Mouse (Mus musculus): Measurements from ENCODE around the gene Cntrob. TPM values are rescaled to one million over a fixed set of nuclear protein-coding genes. Genes with fewer than 3 reads are reported as not detected.
"Not testable (repeated sequence)": the region's sequence is repeated elsewhere in the genome, so short reads cannot be mapped to it uniquely, and the experiment has no call there.

The Cntrob gene
- polyA plus RNA-seq, 1 experiment: 8.4 TPM

DNA sequence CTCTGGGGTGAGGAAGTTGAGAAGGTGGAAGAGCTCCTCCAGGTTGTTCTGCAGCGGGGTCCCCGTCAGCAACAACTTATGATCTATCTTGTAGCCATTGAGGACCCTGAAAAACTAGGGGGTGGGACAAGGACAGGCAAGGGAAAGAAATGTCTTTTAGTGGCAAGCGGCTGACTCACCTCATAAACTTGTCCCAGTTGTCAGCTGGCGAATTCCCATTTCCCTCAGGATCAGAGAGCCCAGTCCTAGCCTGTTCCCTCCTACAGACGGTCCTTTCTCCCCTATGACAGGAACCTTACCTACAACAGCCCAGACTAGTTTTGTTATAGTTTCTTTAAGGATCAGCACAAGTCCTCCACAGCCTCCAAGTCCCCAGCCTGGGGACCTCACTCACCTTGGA lies 33.0 kb upstream of the Cntrob start:
- DNase-seq (ENCODE audit: low read depth, low spot score): no peak
- WGBS: 89% methylated on average over 5 of the region's 5 CpGs

DNA sequence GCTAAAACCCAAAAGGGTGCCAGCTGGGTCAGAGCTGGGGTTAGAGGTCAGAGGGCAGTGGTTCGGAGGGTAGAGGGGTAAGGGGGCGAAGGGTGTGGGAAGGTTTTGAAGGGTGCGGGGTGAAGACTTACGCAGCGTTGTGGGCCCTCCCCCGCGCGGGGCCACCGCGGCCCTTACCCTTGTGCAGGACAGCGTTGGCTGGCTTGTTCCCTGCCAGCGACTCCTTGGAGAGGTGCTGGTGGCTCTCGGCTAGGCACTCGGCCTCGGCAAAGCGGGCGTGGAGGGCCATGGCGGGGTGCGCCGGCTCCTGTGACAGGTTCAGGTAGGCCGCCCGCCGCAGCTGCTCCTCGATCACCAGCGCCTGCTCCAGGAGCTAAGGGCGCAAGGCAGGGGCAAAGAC lies 22.9 kb upstream of the Cntrob start:
- 92% methylated on average over 25 of the region's 26 CpGs for WGBS
- DNase-seq (ENCODE audit: low read depth, low spot score): no peak

DNA sequence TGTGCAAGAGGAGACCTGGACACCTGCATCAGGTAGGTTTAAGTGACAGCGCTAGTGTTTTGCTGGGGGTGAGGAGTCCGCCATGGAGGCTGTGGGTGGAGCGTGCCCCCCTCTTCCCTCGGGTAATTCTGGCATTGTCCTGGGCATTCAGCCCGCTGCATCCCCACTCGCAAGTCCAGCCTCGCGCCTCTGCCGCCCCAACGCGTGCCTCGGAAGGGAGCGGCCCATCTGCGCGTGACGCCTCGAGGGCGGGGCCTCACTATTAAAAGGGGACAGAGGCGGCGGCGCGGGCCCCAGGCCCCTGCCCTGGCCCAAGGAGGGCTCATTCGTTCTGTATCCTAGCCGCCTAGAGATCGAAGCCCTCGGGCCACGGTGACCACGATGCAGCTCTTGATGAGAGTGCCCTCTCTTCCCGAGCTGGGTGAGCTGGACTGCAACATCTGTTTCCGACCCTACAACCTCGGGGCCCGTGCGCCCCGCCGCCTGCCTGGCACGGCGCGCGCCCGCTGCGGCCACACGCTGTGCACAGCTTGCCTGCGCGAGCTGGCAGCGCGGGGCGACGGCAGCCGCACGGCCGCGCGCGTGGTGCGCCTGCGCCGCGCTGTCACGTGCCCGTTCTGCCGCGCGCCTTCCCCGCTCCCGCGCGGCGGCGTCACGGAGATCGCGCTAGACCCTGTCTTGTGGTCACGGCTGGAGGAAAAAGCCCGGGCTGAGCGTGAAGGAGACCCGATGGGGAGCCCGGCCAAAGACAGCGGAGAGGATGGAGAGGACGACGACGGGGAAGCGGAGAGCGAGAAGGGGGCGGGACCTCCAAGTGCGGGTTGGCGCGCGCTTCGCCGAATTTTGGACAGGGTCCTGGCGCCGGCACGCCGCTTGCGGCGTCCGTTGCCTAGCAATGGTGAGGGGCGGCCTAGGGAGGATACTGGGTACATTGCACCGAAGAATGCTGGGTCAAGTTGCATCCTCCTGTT lies 16.9 kb upstream of the Cntrob start, which contains the start of gene Rnf227:
TSS of gene Rnf227 (plus strand) at position 301 of the 971 bp plus-strand sequence.
- DNase-seq (ENCODE audit: low read depth, low spot score): no peak
- WGBS: 2% methylated on average over 99 of the region's 99 CpGs

GRCm38 (mm10) chr11:69334796-69335195 lies 11.2 kb upstream of the Cntrob start:
- DNase-seq (ENCODE audit: low read depth, low spot score): no peak
- 62% methylated on average over 4 of the region's 4 CpGs for WGBS

GRCm38 (mm10) chr11:69333922-69334321 lies 10.3 kb upstream of the Cntrob start:
- no peak for DNase-seq (ENCODE audit: low read depth, low spot score)
- WGBS: 59% methylated on average over 3 of the region's 3 CpGs

DNA sequence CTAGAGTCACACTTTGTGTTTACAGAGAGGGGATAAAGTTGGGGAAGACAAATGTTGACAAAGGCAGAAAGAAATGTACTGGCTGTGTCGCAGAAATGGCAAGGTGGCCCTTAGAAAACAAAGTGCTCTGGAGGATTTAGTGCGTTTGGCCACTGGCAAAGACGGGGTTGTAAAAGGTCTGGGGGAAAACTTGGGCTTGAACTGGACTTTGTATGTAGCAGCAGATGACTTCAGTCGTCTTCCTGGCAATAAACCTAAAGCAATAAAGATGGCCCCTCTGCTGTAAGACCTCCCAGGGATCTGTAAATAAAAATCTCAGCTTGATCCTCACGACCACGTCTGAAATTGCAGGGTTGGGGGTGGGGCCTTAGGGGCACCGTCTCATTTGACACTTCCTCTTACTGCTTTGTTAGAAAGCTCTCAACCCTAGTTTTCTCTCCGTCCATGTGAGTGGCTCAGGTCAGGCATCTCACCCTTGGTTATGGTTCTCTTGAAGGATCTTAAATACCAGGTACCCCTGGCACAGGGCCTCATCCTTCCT lies 9.2 kb upstream of the Cntrob start:
- 18% methylated on average over 8 of the region's 8 CpGs for WGBS

GRCm38 (mm10) chr11:69331929-69332405 lies 8.4 kb upstream of the Cntrob start:
- 1% methylated on average over 24 of the region's 24 CpGs for WGBS
- no peak for DNase-seq (ENCODE audit: low read depth, low spot score)

More for the DNA sequence above, 9.2 kb upstream of the Cntrob start:
- DNase-seq (ENCODE audit: low read depth, low spot score): no peak

- WGBS: 91% methylated on average over 6 of the region's 6 CpGs
- no peak for DNase-seq (ENCODE audit: low read depth, low spot score)
Observed at GRCm38 (mm10) chr11:69331152-69331551, 7.6 kb upstream of the Cntrob start.

DNA sequence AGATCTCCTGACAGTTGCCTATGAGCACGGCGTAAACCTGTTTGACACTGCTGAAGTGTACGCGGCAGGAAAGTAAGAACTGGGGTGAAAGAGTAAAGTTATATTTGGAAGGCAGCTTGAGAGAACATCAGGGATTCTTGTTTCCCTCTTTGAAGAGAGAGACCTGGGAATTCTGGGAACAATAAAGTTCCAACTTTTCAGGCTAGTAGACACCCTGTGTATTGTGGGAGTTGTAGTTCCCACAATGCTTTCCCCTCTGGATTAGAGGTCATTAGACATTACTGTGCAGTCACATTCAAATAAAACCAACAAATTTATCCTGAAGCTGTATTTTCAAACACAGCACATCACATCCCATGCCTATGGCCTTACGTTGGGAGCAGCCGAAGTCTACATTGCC lies 4.9 kb upstream of the Cntrob start:
- 86% methylated on average over 6 of the region's 6 CpGs for WGBS
- no peak for DNase-seq (ENCODE audit: low read depth, low spot score)

- 64% methylated on average over 6 of the region's 6 CpGs for WGBS
- DNase-seq (ENCODE audit: low read depth, low spot score): no peak
Observed at GRCm38 (mm10) chr11:69327648-69328047, 4.1 kb upstream of the Cntrob start.

DNA sequence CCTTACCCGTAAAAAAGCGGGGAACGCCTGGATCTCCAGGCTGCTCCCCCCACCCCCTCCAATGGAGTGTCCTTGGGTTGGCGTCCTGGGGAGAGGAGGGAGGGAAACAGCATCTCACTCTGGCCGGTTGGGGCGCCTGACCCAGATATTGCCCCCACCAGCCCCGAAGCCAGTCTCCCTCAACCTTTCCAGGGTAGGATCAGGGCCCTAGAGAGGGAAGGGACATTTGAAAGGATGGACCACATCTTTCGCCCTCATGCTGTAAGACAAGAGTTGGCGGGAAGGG lies 3.5 kb upstream of the Cntrob start:
- 40% methylated on average over 9 of the region's 9 CpGs for WGBS
- no peak for DNase-seq (ENCODE audit: low read depth, low spot score)

DNA sequence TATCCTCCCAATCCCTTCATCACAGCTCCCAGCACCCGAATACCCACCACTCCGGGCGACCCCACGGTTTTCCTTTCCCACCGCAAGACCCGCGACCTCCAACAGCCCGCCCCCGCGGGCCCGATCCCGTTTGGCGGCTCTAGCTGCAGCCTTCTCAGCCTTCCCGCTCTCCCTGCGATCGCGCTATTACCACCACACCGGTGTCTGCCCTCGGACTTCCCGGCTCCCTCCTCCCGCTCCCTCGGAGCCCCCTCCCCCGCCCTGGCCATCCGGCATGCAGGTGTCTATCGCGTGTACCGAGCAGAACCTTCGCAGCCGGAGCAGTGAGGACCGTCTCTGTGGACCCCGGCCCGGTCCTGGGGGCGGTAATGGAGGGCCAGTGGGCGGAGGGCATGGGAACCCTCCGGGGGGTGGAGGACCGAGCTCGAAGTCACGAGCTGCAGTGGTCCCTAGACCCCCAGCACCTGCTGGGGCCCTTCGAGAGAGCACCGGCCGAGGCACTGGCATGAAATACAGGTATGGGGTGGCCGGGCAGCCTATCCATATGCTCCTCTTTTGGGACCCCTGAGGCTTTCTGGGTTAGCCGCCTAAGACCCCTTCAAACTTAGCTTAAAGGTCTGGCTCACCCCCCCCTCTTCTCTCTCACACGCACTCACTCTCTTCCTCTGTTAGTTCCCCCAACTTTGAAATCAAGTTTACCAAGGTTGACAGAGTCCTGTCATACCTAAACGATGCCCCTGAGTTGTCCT lies 3.0 kb upstream of the Cntrob start:
- no peak for DNase-seq (ENCODE audit: low read depth, low spot score)
- 3% methylated on average over 45 of the region's 45 CpGs for WGBS

DNA sequence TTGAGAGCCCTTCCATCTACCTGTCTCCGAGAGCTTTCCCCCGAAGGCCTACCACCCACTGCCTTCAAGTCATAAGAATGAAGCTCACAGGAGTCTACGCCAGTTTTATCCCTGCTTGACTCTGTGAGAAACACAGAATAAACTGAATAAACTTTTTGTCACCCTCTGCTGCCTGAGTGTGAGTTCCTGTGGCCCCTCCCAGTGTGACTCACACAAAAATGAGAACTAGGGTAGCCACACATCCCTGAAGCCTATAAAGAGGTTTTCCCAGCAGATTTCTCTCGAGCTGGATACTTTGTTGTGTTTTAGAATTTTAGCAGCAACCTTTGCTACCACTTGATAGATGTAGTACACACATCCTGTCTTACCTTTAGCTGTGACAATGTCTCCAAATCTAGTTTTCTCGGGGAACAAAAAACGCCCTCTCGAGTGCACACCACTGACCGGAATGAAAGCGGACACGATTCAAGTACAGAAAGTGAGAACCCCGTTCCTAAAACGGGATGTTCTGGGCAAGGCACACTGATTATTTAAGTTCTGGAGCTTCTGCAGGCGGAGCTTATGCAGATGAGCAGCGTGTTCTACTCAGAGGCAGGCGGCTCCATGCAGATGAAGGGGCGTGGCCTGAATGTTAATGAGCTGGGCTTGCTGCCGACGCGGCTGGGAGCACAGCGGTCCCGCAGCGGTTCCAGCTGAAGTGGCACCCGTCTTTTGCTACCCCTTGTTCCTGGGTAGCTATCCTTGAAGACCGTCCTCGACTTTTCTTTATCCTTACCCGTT lies 2.2 kb upstream of the Cntrob start, which contains the start of gene Kcnab3:
TSS of gene Kcnab3 (plus strand) at position 631 of the 780 bp plus-strand sequence.
- WGBS: 8% methylated on average over 26 of the region's 26 CpGs
- peak; percentile 80 for DNase-seq (ENCODE audit: low read depth, low spot score)

- DNase-seq (ENCODE audit: low read depth, low spot score): no peak
- 74% methylated on average over 6 of the region's 6 CpGs for WGBS
Observed at GRCm38 (mm10) chr11:69324749-69325148, 1.2 kb upstream of the Cntrob start.

- WGBS: 5% methylated on average over 18 of the region's 18 CpGs
- no peak for DNase-seq (ENCODE audit: low read depth, low spot score)
Observed at GRCm38 (mm10) chr11:69322693-69323471, 693 bp downstream of the Cntrob start.

- no peak for DNase-seq (ENCODE audit: low read depth, low spot score)
- WGBS: 59% methylated on average over 6 of the region's 6 CpGs
Observed at GRCm38 (mm10) chr11:69322010-69322409, 1.6 kb downstream of the Cntrob start.

- no peak for DNase-seq (ENCODE audit: low read depth, low spot score)
- 99% methylated on average over 6 of the region's 6 CpGs for WGBS
Observed at GRCm38 (mm10) chr11:69321580-69321979, 2.0 kb downstream of the Cntrob start.

GRCm38 (mm10) chr11:69318000-69318399 lies 5.6 kb downstream of the Cntrob start:
- WGBS: 92% methylated on average over 3 of the region's 3 CpGs
- not testable (repeated sequence) for DNase-seq (ENCODE audit: low read depth, low spot score)

DNA sequence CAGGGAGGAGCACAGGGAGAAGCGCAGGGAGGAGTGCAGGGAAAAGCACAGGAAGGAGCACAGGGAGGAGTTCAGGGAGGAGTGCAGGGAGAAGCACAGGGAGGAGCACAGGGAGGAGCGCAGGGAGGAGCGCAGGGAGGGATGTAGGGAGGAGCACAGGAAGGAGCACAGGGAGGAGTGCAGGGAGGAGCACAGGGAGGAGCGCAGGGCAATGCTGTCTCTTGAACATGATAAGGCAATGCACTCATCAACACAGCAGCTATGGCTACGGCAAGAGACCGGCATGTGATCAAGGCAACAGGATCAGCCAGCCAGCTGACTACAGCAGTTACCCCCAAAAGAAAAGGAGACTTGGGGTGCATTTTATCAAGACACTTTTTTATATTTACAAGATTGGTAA lies 7.2 kb downstream of the Cntrob start:
- no peak for DNase-seq (ENCODE audit: low read depth, low spot score)
- WGBS: 97% methylated on average over 6 of the region's 6 CpGs

Measured in large intestine, adult 2 months (tissue).